Mouse (Mus musculus) myocyte (in vitro differentiated cells): ENCODE results near the gene Dzip1.

ENCODE experiments used
- E2F4 ChIP-seq: IDR thresholded peaks from one replicate; pipeline ENCODE4 v1.6.1; 2011; ENCODE audit warnings: mild to moderate bottlenecking, control low read depth, moderate library complexity; ENCODE audit not compliant: insufficient read depth
- MAX ChIP-seq: IDR thresholded peaks from one replicate; pipeline ENCODE4 v1.6.1; 2011; ENCODE audit warnings: low read depth, mild to moderate bottlenecking, control low read depth
- MYOD1 ChIP-seq, 3 experiments: IDR thresholded peaks; one replicate each; pipeline ENCODE4 v1.6.1; 2011; ENCODE audit warnings: control low read depth in 2 of 3, low read depth in 2 of 3, mild to moderate bottlenecking in 2 of 3, moderate library complexity in 1 of 3; ENCODE audit not compliant: insufficient read length in 2 of 3, control insufficient read depth in 1 of 3
- POLR2A ChIP-seq: IDR thresholded peaks from one replicate; pipeline ENCODE4 v1.6.1; 2011; ENCODE audit warnings: low read depth, mild to moderate bottlenecking, control low read depth, moderate library complexity; ENCODE audit not compliant: insufficient read length
- SRF ChIP-seq: IDR thresholded peaks from one replicate; pipeline ENCODE4 v1.6.1; 2011; ENCODE audit warnings: low read depth; ENCODE audit not compliant: control insufficient read depth, insufficient read length
- USF1 ChIP-seq: IDR thresholded peaks from one replicate; pipeline ENCODE4 v1.6.1; 2011; ENCODE audit warnings: low read depth, mild to moderate bottlenecking, control low read depth, moderate library complexity

- TF ChIP-seq POLR2A (no peak), USF1 (no peak), MAX (no peak), E2F4 (no peak), SRF (no peak), MYOD1 (IDR thresholded peaks at IDR 0.05; ENCODE audit: control insufficient read depth in 1 of 3, insufficient read length in 2 of 3, low read depth in 2 of 3) (no peak)
Observed at GRCm38 (mm10) chr14:118919025-118919424, 6.2 kb downstream of the Dzip1 start.
